Mouse (Mus musculus): ENCODE results near the gene Rbm14. TPM values are rescaled to one million over a fixed set of nuclear protein-coding genes. Genes with fewer than 3 reads are reported as not detected.

Gene Rbm14
- total RNA-seq (2021) = 10 to 100 TPM; 15.3 to 25.9 TPM

GRCm38 (mm10) chr19:4811063-4811908, at the start of gene Rbm14, which contains the start of gene Gm21992:
Rbm14 (minus strand) TSS chr19:4811634.
Gm21992 (minus strand) TSS chr19:4811612.
- DNase-seq (ENCODE audit: low spot score) = peak; percentile 99
- intact Hi-C loops (cut with DNase I) = loop anchor here (2.0 kb wide), 2 partner anchors 20 to 52 kb away; no protein-coding TSS in a partner anchor

- intact Hi-C loops (cut with DNase I) = no loop called here
Measured at GRCm38 (mm10) chr19:4859081-4859480, 47.6 kb upstream of the Rbm14 start.

GRCm38 (mm10) chr19:4855951-4856350, 44.5 kb upstream of the Rbm14 start:
- intact Hi-C loops (cut with DNase I) = no loop called here
- DNase-seq (ENCODE audit: low spot score) = no peak

More at GRCm38 (mm10) chr19:4859081-4859480, 47.6 kb upstream of the Rbm14 start:
- no peak for DNase-seq (ENCODE audit: low spot score)

GRCm38 (mm10) chr19:4855470-4855820, 44.0 kb upstream of the Rbm14 start:
- intact Hi-C loops (cut with DNase I) = no loop called here
- no peak for DNase-seq (ENCODE audit: low spot score)

- DNase-seq (ENCODE audit: low spot score) = peak; percentile 81
- intact Hi-C loops (cut with DNase I) = no loop called here
Measured at GRCm38 (mm10) chr19:4854552-4855469, 43.4 kb upstream of the Rbm14 start, which contains the start of gene Ctsf. Ctsf (plus strand) TSS chr19:4855130.

- no peak for DNase-seq (ENCODE audit: low spot score)
- intact Hi-C loops (cut with DNase I) = no loop called here
Measured at GRCm38 (mm10) chr19:4850281-4850680, 38.8 kb upstream of the Rbm14 start.

- intact Hi-C loops (cut with DNase I) = loop anchor here (1.0 kb wide), 1 partner anchor 94 kb away; no protein-coding TSS in a partner anchor
- DNase-seq (ENCODE audit: low spot score) = no peak
Measured at GRCm38 (mm10) chr19:4849800-4850199, 38.4 kb upstream of the Rbm14 start.

GRCm38 (mm10) chr19:4847490-4847889, 36.1 kb upstream of the Rbm14 start:
- DNase-seq (ENCODE audit: low spot score) = no peak
- intact Hi-C loops (cut with DNase I) = no loop called here

- intact Hi-C loops (cut with DNase I) = no loop called here
- DNase-seq (ENCODE audit: low spot score) = no peak
Measured at GRCm38 (mm10) chr19:4845846-4846245, 34.4 kb upstream of the Rbm14 start.

- no peak for DNase-seq (ENCODE audit: low spot score)
- intact Hi-C loops (cut with DNase I) = no loop called here
Measured at GRCm38 (mm10) chr19:4842611-4843010, 31.2 kb upstream of the Rbm14 start.

- intact Hi-C loops (cut with DNase I) = no loop called here
- DNase-seq (ENCODE audit: low spot score) = no peak
Measured at GRCm38 (mm10) chr19:4840848-4841247, 29.4 kb upstream of the Rbm14 start.

GRCm38 (mm10) chr19:4839149-4839548, 27.7 kb upstream of the Rbm14 start, which contains the start of the genes Ccs and Ccdc87:
Ccs (minus strand) TSS chr19:4839332.
Ccdc87 (plus strand) TSS chr19:4839366.
- intact Hi-C loops (cut with DNase I) = loop anchor here (5.0 kb wide), 1 partner anchor 212 kb away; the partner anchor contains the start of gene Rce1
- peak; percentile 94 for DNase-seq (ENCODE audit: low spot score)

- DNase-seq (ENCODE audit: low spot score) = no peak
- intact Hi-C loops (cut with DNase I) = loop anchor here (5.0 kb wide), 1 partner anchor 211 kb away; the partner anchor contains the start of gene Rce1
Measured at GRCm38 (mm10) chr19:4838526-4839140, 27.2 kb upstream of the Rbm14 start.

GRCm38 (mm10) chr19:4837049-4837448, 25.6 kb upstream of the Rbm14 start:
- intact Hi-C loops (cut with DNase I) = loop anchor here (5.0 kb wide), 1 partner anchor 210 kb away; the partner anchor contains the start of gene Rce1

GRCm38 (mm10) chr19:4836096-4836495, 24.7 kb upstream of the Rbm14 start:
- DNase-seq (ENCODE audit: low spot score) = no peak
- intact Hi-C loops (cut with DNase I) = loop anchor here (5.0 kb wide), 1 partner anchor 209 kb away; the partner anchor contains the start of gene Rce1

More at GRCm38 (mm10) chr19:4837049-4837448, 25.6 kb upstream of the Rbm14 start:
- DNase-seq (ENCODE audit: low spot score) = no peak

- no peak for DNase-seq (ENCODE audit: low spot score)
- intact Hi-C loops (cut with DNase I) = no loop called here
Measured at GRCm38 (mm10) chr19:4833977-4834376, 22.5 kb upstream of the Rbm14 start.

- DNase-seq (ENCODE audit: low spot score) = peak; percentile 26
- intact Hi-C loops (cut with DNase I) = no loop called here
Measured at GRCm38 (mm10) chr19:4829156-4829555, 17.7 kb upstream of the Rbm14 start.

GRCm38 (mm10) chr19:4828444-4829114, 17.1 kb upstream of the Rbm14 start:
- intact Hi-C loops (cut with DNase I) = no loop called here
- no peak for DNase-seq (ENCODE audit: low spot score)
